Mouse (Mus musculus) CH12.LX (cell line): ENCODE results near the gene Tm2d1. TPM values are rescaled to one million over a fixed set of nuclear protein-coding genes. Genes with fewer than 3 reads are reported as not detected.
"Not testable (repeated sequence)": the region's sequence is repeated elsewhere in the genome, so short reads cannot be mapped to it uniquely, and the experiment has no call there.

Experiments
- DNase-seq: peaks from one replicate; pipeline ENCODE4 v3.0.0-alpha.2; 2013; ENCODE audit errors: extremely low read depth
- H3K27ac ChIP-seq: 2 replicates; pipeline ENCODE4 v1.5.1; 2012; ENCODE audit warnings: low read depth, mild to moderate bottlenecking, control low read depth, moderate library complexity; ENCODE audit not compliant: insufficient read depth
- H3K27me3 ChIP-seq: replicated peaks from 2 replicates; pipeline ENCODE3; 2012; ENCODE audit warnings: inconsistent platforms
- H3K36me3 ChIP-seq, 2 experiments: replicated peaks in 1 of 2; 2 replicates each; pipeline versions ENCODE3 to v1.6.1; 2012; ENCODE audit warnings: inconsistent platforms in 1 of 2, low read length in 1 of 2, mild to moderate bottlenecking in 1 of 2, mixed read lengths in 1 of 2, moderate library complexity in 1 of 2; ENCODE audit not compliant: control insufficient read depth in 1 of 2, insufficient read depth in 1 of 2
- H3K4me1 ChIP-seq, 2 experiments: 2 replicates each; pipeline ENCODE4 v1.6.1; 2012; ENCODE audit warnings: inconsistent platforms in 1 of 2, moderate library complexity in 1 of 2; ENCODE audit not compliant: insufficient read depth in 2 of 2, control insufficient read depth in 1 of 2
- H3K4me2 ChIP-seq: 2 replicates; pipeline ENCODE4 v1.6.1; 2012; ENCODE audit warnings: low read depth, mild to moderate bottlenecking, control low read depth; ENCODE audit not compliant: poor library complexity, insufficient read depth, severe bottlenecking
- H3K4me3 ChIP-seq, 3 experiments: fragments of 150-350 bp in 1 of 3; sonication (generic) in 1 of 3; replicated peaks in 1 of 3; 2 replicates each; pipeline versions ENCODE3 to v1.5.1; 2011 to 2012; ENCODE audit warnings: low read depth in 2 of 3, low read length in 2 of 3, mild to moderate bottlenecking in 2 of 3, moderate library complexity in 2 of 3, control low read depth in 1 of 3, improper control_type of control experiment in 1 of 3, inconsistent platforms in 1 of 3, mixed read lengths in 1 of 3; ENCODE audit not compliant: poor library complexity in 1 of 3
- H3K79me2 ChIP-seq: replicated peaks from 2 replicates; pipeline ENCODE4 v1.6.1; 2012; ENCODE audit warnings: mild to moderate bottlenecking, moderate library complexity; ENCODE audit not compliant: control insufficient read depth, poor library complexity, insufficient read depth, severe bottlenecking; ENCODE audit errors: extremely low read depth
- H3K9ac ChIP-seq: 2 replicates; pipeline ENCODE4 v1.6.1; 2012; ENCODE audit warnings: low read depth, mild to moderate bottlenecking, control low read depth, moderate library complexity; ENCODE audit not compliant: insufficient read depth
- H3K9me3 ChIP-seq: replicated peaks from 2 replicates; pipeline ENCODE3; 2012; ENCODE audit warnings: low read length, inconsistent platforms, mixed read lengths
- BHLHE40 ChIP-seq: IDR thresholded peaks from 2 replicates; pipeline ENCODE4 v1.6.1; 2011; ENCODE audit warnings: mild to moderate bottlenecking, low read depth, low read length, improper control_type of control experiment
- CHD1 ChIP-seq: IDR thresholded peaks from 2 replicates; pipeline ENCODE4 v1.6.1; 2012; ENCODE audit warnings: low read depth, low read length, improper control_type of control experiment, inconsistent platforms
- MAFK ChIP-seq: IDR thresholded peaks from 2 replicates; pipeline ENCODE4 v1.6.1; 2011; ENCODE audit warnings: low read length, improper control_type of control experiment; ENCODE audit not compliant: insufficient replicate concordance
- NRF1 ChIP-seq: IDR thresholded peaks from 2 replicates; pipeline ENCODE4 v1.6.1; 2014; ENCODE audit warnings: low read depth, mild to moderate bottlenecking, inconsistent platforms, low read length, improper control_type of control experiment, moderate library complexity
- POLR2A ChIP-seq: IDR thresholded peaks from 2 replicates; pipeline ENCODE4 v1.6.1; 2011; ENCODE audit warnings: low read depth, mild to moderate bottlenecking, improper control_type of control experiment, low read length
- POLR2AphosphoS2 ChIP-seq: IDR thresholded peaks from 2 replicates; pipeline ENCODE4 v1.6.1; 2011; ENCODE audit warnings: low read depth, low read length, improper control_type of control experiment
- RCOR1 ChIP-seq: conservative IDR thresholded peaks from 2 replicates; pipeline ENCODE4 v1.6.1; 2012; ENCODE audit warnings: low read depth, mild to moderate bottlenecking, inconsistent platforms, low read length, improper control_type of control experiment
- TBP ChIP-seq: conservative IDR thresholded peaks from 2 replicates; pipeline ENCODE4 v1.6.1; 2011; ENCODE audit warnings: low read depth, low read length, improper control_type of control experiment
- UBTF ChIP-seq: IDR thresholded peaks from 2 replicates; pipeline ENCODE4 v1.6.1; 2012; ENCODE audit warnings: low read depth, mild to moderate bottlenecking, inconsistent platforms, low read length, improper control_type of control experiment, moderate library complexity
- ZC3H11A ChIP-seq: IDR thresholded peaks from 2 replicates; pipeline ENCODE4 v1.6.1; 2012; ENCODE audit warnings: low read depth, mild to moderate bottlenecking, inconsistent platforms, low read length, improper control_type of control experiment
- ZMIZ1 ChIP-seq: IDR thresholded peaks from 2 replicates; pipeline ENCODE4 v1.6.1; 2012; ENCODE audit warnings: low read depth, mild to moderate bottlenecking, inconsistent platforms, low read length, improper control_type of control experiment
- ZNF384 ChIP-seq: IDR thresholded peaks from 2 replicates; pipeline ENCODE4 v1.6.1; 2012; ENCODE audit warnings: low read depth, low read length, improper control_type of control experiment, inconsistent platforms
- dilution Hi-C: fragments of 300-500 bp; cut with MboI; formaldehyde crosslinking; loops from 2 replicates; pipeline ENCODE4 v1.14.3; 2020; ENCODE audit warnings: low sequenced_read_pairs; ENCODE audit not compliant: extremely low pct_unique_long_range_greater_than_20kb, extremely low pct_ligation_motif_present
- in situ Hi-C: fragments of 300-500 bp; cut with MboI; formaldehyde crosslinking; loops from 3 replicates; pipeline ENCODE4 v1.14.3; 2019; ENCODE audit warnings: low sequenced_read_pairs, low pct_ligation_motif_present, low pct_unique_long_range_greater_than_20kb, mixed read lengths
- polyA plus RNA-seq: library from polyadenylated mRNA; unstranded; fragments of >175 nt; gene quantifications from 2 replicates; pipeline ENCODE4 v1.2.1, GENCODE M21; 2012; ENCODE audit warnings: low read depth; ENCODE audit not compliant: insufficient read length
- total RNA-seq, 2 experiments: library from RNA; depleted of rRNA; stranded (reverse); fragments of 300-350 nt in 1 of 2; fragments of >200 nt in 1 of 2; gene quantifications; 2 replicates each; pipeline ENCODE4 v1.2.3; 2012 to 2014

Gene Tm2d1
- total and polyA plus RNA-seq, 3 experiments: 14.8 to 54.9 (median 37.1) TPM

DNA sequence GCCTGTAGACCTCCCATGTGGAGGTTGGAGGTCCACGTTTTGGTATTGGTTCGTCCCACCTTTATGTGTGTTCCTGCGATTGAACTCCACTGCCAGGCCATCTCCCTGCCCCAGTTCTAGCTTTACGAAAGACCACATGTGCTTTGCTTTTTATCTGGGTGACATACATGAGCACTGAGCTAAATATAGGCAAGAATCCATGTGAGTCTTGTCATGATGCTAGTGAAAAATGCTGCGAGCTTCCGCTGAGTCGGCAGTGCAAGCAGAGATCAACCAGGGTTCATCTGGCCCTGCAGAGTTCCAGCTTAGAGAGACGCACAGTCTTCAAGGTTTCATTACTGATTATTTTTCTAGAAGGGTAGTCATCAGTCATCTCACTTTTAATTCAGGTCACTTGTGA, 45.3 kb upstream of the Tm2d1 start:
- no peak for TF ChIP-seq ZMIZ1
- TF ChIP-seq ZNF384: no peak
- TF ChIP-seq NRF1: no peak
- no peak for TF ChIP-seq ZC3H11A
- TF ChIP-seq TBP: no peak
- TF ChIP-seq POLR2A: no peak
- TF ChIP-seq UBTF: no peak
- H3K4me3 ChIP-seq: no peak overlapping the region
- H3K27ac ChIP-seq: no peak overlapping the region
- H3K27me3 ChIP-seq: no peaks in the 10 kb centered on the region
- no peak for DNase-seq
- H3K36me3 ChIP-seq: peaks cover 0 to 2% of the 10 kb centered on the region in 2 experiments
- no peaks in the 10 kb centered on the region for H3K79me2 ChIP-seq
- in situ Hi-C loops: no loop called here
- dilution Hi-C loops: no loop called here
- peaks cover 4% of the 10 kb centered on the region for H3K9me3 ChIP-seq
- no peak overlapping the region for H3K9ac ChIP-seq
- H3K4me1 ChIP-seq: no peaks in the 10 kb centered on the region
- H3K4me2 ChIP-seq: no peak overlapping the region

GRCm38 (mm10) chr4:98415150-98415549, 32.0 kb upstream of the Tm2d1 start:
- H3K9ac ChIP-seq, in situ Hi-C loops, H3K4me1 ChIP-seq, H3K27ac ChIP-seq, DNase-seq, H3K4me3 ChIP-seq, H3K4me2 ChIP-seq, H3K27me3 ChIP-seq, H3K79me2 ChIP-seq, H3K36me3 ChIP-seq, H3K9me3 ChIP-seq, dilution Hi-C loops: not testable (repeated sequence)

DNA sequence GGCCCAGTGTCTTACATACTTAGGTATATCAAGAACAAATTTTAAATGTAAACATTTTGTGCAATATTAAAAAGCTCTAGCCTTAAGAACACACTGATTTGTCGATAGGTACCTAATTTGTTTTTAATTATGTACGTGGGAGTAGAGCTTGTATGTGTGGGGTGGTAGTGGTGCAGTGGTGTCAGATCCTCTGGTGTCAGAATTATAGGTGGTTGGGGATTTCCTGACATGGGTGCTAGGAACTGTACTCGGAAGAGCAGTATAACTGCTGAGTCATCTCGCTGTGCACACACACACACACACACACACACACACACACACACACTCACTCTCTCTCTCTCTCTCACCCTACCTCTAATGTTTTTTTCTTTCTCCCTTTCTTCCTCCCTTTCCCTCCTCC, 25.3 kb upstream of the Tm2d1 start:
- Histone ChIP-seq H3K4me2 (no peak overlapping the region), H3K79me2 (no peaks in the 10 kb centered on the region), H3K27me3 (no peaks in the 10 kb centered on the region), H3K27ac (no peak overlapping the region), H3K9ac (no peak overlapping the region), H3K4me1 (peaks cover 0 to 16% of the 10 kb centered on the region in 2 experiments; a peak in 2 of 4 replicates), H3K4me3 (no peak overlapping the region), H3K36me3 (no peaks in the 10 kb centered on the region), H3K9me3 (no peaks in the 10 kb centered on the region)
- TF ChIP-seq CHD1: no peak
- no peak for TF ChIP-seq UBTF
- TF ChIP-seq RCOR1: no peak
- TF ChIP-seq POLR2AphosphoS2: no peak
- peak; percentile 35; the same call in 1 of the 2 replicates for TF ChIP-seq MAFK
- TF ChIP-seq BHLHE40: no peak
- dilution Hi-C loops (no loop called here), in situ Hi-C loops (no loop called here)
- DNase-seq: peak; percentile 6
